Mouse (Mus musculus) adrenal gland, postnatal 14 days (tissue): ENCODE data around the gene Gm4778. TPM values are rescaled to one million over a fixed set of nuclear protein-coding genes. Genes with fewer than 3 reads are reported as not detected.
A peak's percentile ranks its signal among the peaks of the same experiment; 100 is the strongest.
"Not testable (repeated sequence)": the region's sequence is repeated elsewhere in the genome, so short reads cannot be mapped to it uniquely, and the experiment has no call there.

Experiments used
- DNase-seq: peaks from one replicate; pipeline ENCODE4 v3.0.0; 2021; ENCODE audit warnings: mixed read lengths
- long read RNA-seq, 2 experiments: library from polyadenylated mRNA; stranded (forward); transcript quantifications; one replicate each; pipeline ENCODE4 v2.0.0; 2021
- total RNA-seq: library from RNA; stranded (reverse); gene quantifications from 2 replicates; pipeline ENCODE4 v1.2.3, GENCODE M21; 2021

Gm4778 gene
- not detected in 2 replicates for total RNA-seq
- long read RNA-seq, experiment 1, result 0 reads
- long read RNA-seq, experiment 2, result 0 reads

DNA sequence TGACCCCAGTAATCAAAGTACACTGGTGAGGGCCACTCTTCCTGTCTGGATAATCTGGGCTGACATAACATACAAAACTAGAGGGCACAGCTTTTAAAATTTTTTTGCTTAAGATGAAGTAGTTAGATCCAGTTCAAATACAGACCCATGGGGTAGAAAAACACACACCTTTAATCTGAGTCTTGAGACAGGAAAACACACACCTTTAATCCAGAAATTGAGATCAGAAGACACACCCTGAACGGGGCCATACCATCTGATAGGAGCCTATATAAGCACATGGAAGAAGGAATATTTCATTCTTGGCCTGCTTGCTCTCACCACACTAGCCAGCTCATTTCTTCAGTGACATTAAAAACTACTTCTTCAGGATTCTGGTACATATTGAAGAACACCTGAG, at the start of gene Gm4778:
Gene Gm4778, plus strand, starts transcription at position 301 of the 400 bp plus-strand sequence.
- DNase-seq, result not testable (repeated sequence)

DNA sequence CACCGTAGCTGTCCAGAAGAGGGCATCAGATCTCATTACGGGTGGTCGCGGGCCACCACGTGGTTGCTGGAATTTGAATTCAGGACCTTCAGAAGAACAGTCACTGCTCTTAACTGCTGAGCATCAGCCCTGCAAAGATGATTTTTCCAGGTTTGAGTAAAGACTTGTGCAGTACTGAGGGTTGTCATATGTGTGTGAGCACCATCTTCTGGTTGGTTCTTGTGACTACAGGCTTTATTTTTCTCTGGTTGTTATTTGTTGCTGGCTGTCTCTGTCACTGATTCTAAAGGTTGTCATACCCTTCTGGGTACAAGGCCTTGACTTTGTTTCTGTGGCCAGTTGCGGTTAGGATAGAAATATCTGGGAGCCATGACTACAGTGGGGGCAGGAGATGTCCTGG, 3.2 kb upstream of the Gm4778 start:
- DNase-seq, result peak; percentile 3

DNA sequence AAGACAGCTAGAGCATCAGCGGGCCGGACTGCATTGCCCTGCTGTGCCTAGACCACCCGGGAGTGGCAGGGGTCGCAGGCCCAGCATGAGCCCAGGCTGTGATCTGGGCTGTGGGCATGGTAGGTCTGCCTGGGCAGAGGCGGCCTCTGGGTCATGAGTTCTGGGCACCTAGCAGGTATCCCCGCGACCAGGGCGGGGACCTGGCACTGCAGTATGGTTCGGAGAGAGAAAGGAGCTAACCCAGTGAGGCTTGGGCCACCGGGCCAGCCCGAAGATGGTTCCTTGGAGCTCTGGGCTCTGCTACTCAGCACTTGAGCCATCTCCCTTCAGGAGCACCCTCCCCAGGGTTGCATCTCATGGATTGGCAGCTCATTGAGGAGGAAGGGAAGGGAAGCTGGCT, 12.2 kb downstream of the Gm4778 start:
- no peak for DNase-seq

DNA sequence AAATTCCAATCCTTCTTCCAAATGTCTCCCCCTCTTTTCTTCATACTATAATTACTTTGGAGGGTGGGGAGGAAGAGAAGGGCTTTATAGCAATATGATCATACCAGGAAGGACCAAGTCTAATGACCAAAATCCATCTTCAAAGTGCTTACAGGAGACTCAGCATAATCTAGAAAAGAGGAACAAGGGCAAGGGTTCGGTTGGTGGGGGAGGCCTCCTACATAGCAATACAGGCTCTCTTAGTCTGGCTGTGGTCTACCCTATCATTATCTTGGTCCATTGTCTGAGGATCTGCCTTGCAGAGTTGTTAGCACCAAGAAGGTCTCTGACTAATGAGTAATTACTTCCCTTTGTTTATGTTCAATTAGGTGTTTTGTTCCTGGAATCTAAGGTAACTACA, 41.6 kb downstream of the Gm4778 start:
- DNase-seq, result no peak

DNA sequence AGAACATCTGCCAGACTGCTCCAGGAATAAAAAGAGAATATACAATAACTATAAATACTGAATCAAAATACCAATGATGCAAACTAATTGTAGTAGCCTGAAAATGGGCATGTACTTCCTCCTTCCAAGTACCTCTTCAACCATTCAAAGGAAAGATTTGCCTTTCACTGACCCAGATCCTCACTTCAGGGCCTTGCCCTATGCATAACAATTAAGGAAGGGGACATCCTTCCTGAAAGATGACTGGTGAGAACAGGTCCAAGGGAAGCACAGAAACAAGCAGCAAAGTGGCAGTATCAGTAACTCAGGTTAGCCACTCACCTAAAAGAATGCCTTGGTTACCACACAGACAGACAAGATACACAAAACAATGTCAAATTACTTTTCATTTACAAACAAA, 43.1 kb downstream of the Gm4778 start:
- no peak for DNase-seq

DNA sequence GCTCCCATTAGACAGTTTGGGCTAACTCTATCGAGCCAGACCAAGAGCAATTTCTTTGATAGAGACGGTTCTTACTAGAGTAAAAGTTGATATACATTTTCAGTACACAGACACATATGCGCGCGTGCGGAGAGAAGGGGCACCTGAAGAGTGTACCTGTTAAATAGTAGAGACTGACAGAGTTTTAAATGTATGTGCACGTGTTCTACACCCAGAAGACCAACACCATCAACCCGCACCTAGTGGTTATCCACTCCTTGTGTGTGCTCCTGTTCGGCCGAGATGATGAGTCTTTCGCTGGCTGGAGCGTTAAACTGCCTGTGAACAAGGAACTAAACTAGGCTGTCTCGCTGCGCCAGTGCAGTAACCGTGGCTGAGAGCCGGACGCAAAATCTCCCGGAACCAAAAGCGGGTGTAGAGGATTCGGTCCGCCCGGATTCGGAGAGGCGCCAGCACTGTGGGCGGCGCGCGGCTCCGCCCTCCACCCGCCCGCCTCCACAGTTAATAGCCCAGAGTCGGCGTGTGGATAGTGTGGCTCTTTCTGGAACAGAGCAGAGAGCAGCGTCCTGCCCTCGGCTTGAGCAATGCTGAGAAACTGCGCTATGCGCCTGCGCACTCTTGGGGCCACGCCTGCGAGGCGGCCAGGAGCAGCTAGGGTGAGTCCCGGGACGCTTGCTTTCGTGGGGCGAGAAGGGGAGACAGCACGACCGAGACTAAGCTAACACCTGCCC, 46.0 kb downstream of the Gm4778 start, which contains the start of gene Them4:
Gene Them4, plus strand, starts transcription at position 457 of the 731 bp plus-strand sequence.
- DNase-seq, result peak; percentile 98

DNA sequence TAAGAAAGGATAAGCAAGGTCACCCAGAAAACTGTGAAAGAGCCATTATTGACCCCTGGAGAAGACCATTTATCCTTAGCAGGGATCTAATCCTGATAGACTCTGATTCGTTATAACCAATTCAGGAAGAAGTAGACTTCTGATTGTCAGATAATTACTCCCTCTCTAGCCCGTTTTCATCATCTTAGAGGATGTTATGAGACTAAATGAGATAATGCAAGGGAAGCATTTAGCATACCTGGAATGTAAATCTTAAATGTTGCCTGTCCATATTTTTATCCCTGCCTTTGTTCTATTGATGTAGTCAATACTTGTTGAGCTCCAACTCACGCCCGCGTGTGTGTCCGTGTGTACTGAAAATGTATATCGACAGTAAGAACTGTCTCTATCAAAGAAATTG, 46.7 kb downstream of the Gm4778 start:
- no peak for DNase-seq

DNA sequence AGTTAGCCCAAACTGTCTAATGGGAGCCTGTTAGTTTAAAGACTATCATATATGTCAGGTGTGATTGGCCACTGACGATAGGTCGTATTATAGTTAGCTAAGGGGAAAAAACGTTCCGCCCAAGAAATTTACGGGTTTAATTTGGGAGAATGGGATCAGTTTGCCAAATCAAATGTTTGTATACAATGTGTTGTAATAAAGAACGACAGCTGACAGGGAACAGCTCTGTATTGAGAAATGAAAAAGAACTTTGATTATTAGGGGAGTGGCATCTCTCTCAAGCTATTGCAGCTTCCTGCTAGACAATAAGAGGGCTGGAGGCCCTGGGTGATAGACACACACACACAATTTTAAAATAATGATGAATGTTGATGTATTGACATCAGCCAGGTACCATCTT, 47.1 kb downstream of the Gm4778 start:
- no peak for DNase-seq

DNA sequence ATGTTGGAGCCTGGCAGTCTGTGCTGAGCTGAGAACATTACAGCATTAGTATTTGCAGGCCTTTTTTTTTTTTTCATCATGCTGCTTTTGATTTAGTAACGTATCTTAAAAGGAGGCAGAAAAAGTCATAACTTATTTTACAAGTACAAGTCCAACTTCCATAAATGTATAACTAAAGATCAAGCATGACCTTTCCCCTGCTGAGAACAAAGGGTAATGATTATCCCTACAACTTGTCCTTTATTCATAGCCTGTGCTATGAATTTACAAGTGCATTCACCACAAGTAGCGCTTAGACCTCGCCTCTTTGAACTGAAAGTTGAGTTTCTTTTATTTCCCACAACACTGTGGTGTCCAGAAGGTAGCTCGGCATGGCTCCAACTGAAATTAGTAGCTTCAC, 47.5 kb downstream of the Gm4778 start:
- DNase-seq, result no peak

Other genes starting within 250 kb of the Gm4778 start
- not detected in 2 replicates for gene Gm9125, start 209.2 kb upstream of the Gm4778 start, total RNA-seq
- not detected in 2 replicates for gene Gm10697, start 191.4 kb upstream of the Gm4778 start, total RNA-seq
- not detected in 2 replicates for gene Gm10696, start 85.8 kb upstream of the Gm4778 start, total RNA-seq
- not detected in 2 replicates for gene Gm5286, start 67.3 kb upstream of the Gm4778 start, total RNA-seq
- gene Them4, start 46.1 kb downstream of the Gm4778 start, total RNA-seq, result 9.9 and 10.2 TPM in 2 replicates
- not detected in 2 replicates for gene Them5, start 78.1 kb downstream of the Gm4778 start, total RNA-seq
- gene C2cd4d, start 98.4 kb downstream of the Gm4778 start, total RNA-seq, result 0.41 and 0.56 TPM in 2 replicates
- 21.3 and 26.3 TPM in 2 replicates for gene Rorc, start 108.8 kb downstream of the Gm4778 start, total RNA-seq
- 0.44 and 0.83 TPM in 2 replicates for gene Lingo4, start 134.5 kb downstream of the Gm4778 start, total RNA-seq
- 10.7 and 10.9 TPM in 2 replicates for gene Tdrkh, start 149.2 kb downstream of the Gm4778 start, total RNA-seq
- gene Mrpl9, start 179.3 kb downstream of the Gm4778 start, total RNA-seq, result 87.6 and 87.8 TPM in 2 replicates
- gene Oaz3, start 179.9 kb downstream of the Gm4778 start, total RNA-seq, result not detected in 2 replicates
- gene Celf3, start 214.3 kb downstream of the Gm4778 start, total RNA-seq, result 21.8 and 28.1 TPM in 2 replicates
- 4.0 and 4.4 TPM in 2 replicates for gene Riiad1, start 216.3 kb downstream of the Gm4778 start, total RNA-seq